Mouse (Mus musculus) lung, adult 2 months (tissue): Measurements from ENCODE around the gene Haus4. TPM values are rescaled to one million over a fixed set of nuclear protein-coding genes. Genes with fewer than 3 reads are reported as not detected.
A peak's percentile ranks its signal among the peaks of the same experiment; 100 is the strongest.

Experiments used
- DNase-seq: peaks from one replicate; pipeline ENCODE4 v3.0.0; 2022
- H3K4me1 ChIP-seq: fragments of 200-500 bp; 2 replicates; pipeline ENCODE4 v1.6.1; 2011; ENCODE audit warnings: low read length; ENCODE audit not compliant: control insufficient read depth, insufficient read depth
- H3K4me3 ChIP-seq: fragments of 200-500 bp; replicated peaks from 2 replicates; pipeline ENCODE3; 2011; ENCODE audit warnings: low read depth, mild to moderate bottlenecking, control low read depth, low read length; ENCODE audit errors: extremely low read depth
- CTCF ChIP-seq: fragments of 200-500 bp; IDR thresholded peaks from 2 replicates; pipeline ENCODE4 v1.5.1; 2011; ENCODE audit warnings: mild to moderate bottlenecking, low read length, control low read depth; ENCODE audit not compliant: insufficient read depth
- POLR2A ChIP-seq: fragments of 200-500 bp; IDR thresholded peaks from 2 replicates; pipeline ENCODE4 v1.6.1; 2011; ENCODE audit warnings: low read depth, mild to moderate bottlenecking, control low read depth, low read length, borderline replicate concordance; ENCODE audit errors: extremely low read depth
- WGBS: fragments of 180-500 bp; shearing (Covaris S2); methylation state at CpG from one replicate; pipeline ENCODE4 v1.1.7; 2018; 5-methylcytosine and 5-hydroxymethylcytosine counted together
- polyA plus RNA-seq: library from polyadenylated mRNA; depleted of rRNA; stranded (reverse); fragments of >200 nt; gene quantifications from 2 replicates; pipeline ENCODE4 v1.2.3, GENCODE M21; 2012

The Haus4 gene
- polyA plus RNA-seq, 1 experiment: 7.9 TPM

- 37% methylated on average over 7 of the region's 7 CpGs for WGBS
- peak; percentile 73 for TF ChIP-seq CTCF
- no peak for TF ChIP-seq POLR2A
- no peaks in the 10 kb centered on the region; the same call in 1 of the 2 replicates for H3K4me1 ChIP-seq
- peak overlapping the region; percentile 8 for H3K4me3 ChIP-seq
- peak; percentile 55 for DNase-seq
Measured at GRCm38 (mm10) chr14:54583681-54584338, 29.4 kb upstream of the Haus4 start.

- DNase-seq: no peak
- WGBS: 93% methylated on average over 9 of the region's 9 CpGs
- TF ChIP-seq POLR2A (no peak), CTCF (no peak)
- no peak overlapping the region for H3K4me3 ChIP-seq
- no peaks in the 10 kb centered on the region; the same call in 1 of the 2 replicates for H3K4me1 ChIP-seq
Measured at GRCm38 (mm10) chr14:54582536-54582935, 28.1 kb upstream of the Haus4 start.

- DNase-seq: no peak
- 51% methylated on average over 7 of the region's 7 CpGs for WGBS
- no peak for TF ChIP-seq POLR2A
- no peak for TF ChIP-seq CTCF
- H3K4me1 ChIP-seq: peaks cover 4% of the 10 kb centered on the region
- no peak overlapping the region for H3K4me3 ChIP-seq
Measured at GRCm38 (mm10) chr14:54579638-54580037, 25.2 kb upstream of the Haus4 start.

- Histone ChIP-seq H3K4me3 (peak overlapping the region; percentile 74), H3K4me1 (peaks cover 6% of the 10 kb centered on the region)
- TF ChIP-seq CTCF (peak; percentile 42), POLR2A (no peak)
- DNase-seq: peak; percentile 41
- under 1% methylated on average over 10 of the region's 10 CpGs for WGBS
Measured at GRCm38 (mm10) chr14:54578063-54578462, 23.6 kb upstream of the Haus4 start.

GRCm38 (mm10) chr14:54577089-54577982, 22.9 kb upstream of the Haus4 start, which contains the start of gene Ajuba:
Gene Ajuba (minus strand): TSS chr14:54577558.
- Histone ChIP-seq H3K4me1 (peaks cover 7% of the 10 kb centered on the region), H3K4me3 (peak within 1 kb of the TSS; percentile 74)
- WGBS: under 1% methylated on average over 66 of the region's 66 CpGs
- DNase-seq: peak; percentile 89
- TF ChIP-seq POLR2A (0 out of 2 replicates have a peak, but pooled peaks have one; percentile 25), CTCF (no peak)

- WGBS: 1% methylated on average over 84 of the region's 84 CpGs
- no peak for TF ChIP-seq POLR2A
- TF ChIP-seq CTCF: no peak
- peak overlapping the region; percentile 74 for H3K4me3 ChIP-seq
- H3K4me1 ChIP-seq: peaks cover 7% of the 10 kb centered on the region
- DNase-seq: peak; percentile 57
Measured at GRCm38 (mm10) chr14:54576241-54577088, 22.0 kb upstream of the Haus4 start.

GRCm38 (mm10) chr14:54575631-54576030, 21.2 kb upstream of the Haus4 start:
- TF ChIP-seq POLR2A: peak; percentile 35; the same call in 1 of the 2 replicates
- TF ChIP-seq CTCF: no peak
- Histone ChIP-seq H3K4me1 (peaks cover 7% of the 10 kb centered on the region), H3K4me3 (peak overlapping the region; percentile 74)
- 4% methylated on average over 39 of the region's 39 CpGs for WGBS
- peak; percentile 80 for DNase-seq

- DNase-seq: no peak
- Histone ChIP-seq H3K4me3 (peak overlapping the region; percentile 46), H3K4me1 (peaks cover 7% of the 10 kb centered on the region)
- WGBS: 26% methylated on average over 8 of the region's 8 CpGs
- TF ChIP-seq POLR2A: no peak
Measured at GRCm38 (mm10) chr14:54575031-54575430, 20.6 kb upstream of the Haus4 start.

- Histone ChIP-seq H3K4me1 (peaks cover 7% of the 10 kb centered on the region), H3K4me3 (peak overlapping the region; percentile 20)
- peak; percentile 27 for DNase-seq
- TF ChIP-seq POLR2A (no peak), CTCF (no peak)
- 46% methylated on average over 4 of the region's 4 CpGs for WGBS
Measured at GRCm38 (mm10) chr14:54574253-54574652, 19.8 kb upstream of the Haus4 start.
